Mouse (Mus musculus): ENCODE data around the gene Lix1l.

GRCm38 (mm10) chr3:96558159-96558558 lies 42.8 kb upstream of the Lix1l start:
- no peak for TF ChIP-seq MAFK (IDR thresholded peaks at IDR 0.05; ENCODE audit: insufficient read depth, low read depth, low read length)
- no peak for TF ChIP-seq ZNF384 (IDR thresholded peaks at IDR 0.05; ENCODE audit: low read depth, low read length)
- no peak for TF ChIP-seq CHD2 (IDR thresholded peaks at IDR 0.05; ENCODE audit: low read depth, low read length)

All from ES-E14 (cell line).